Mouse (Mus musculus) monocyte, adult 2 months (primary cell): ENCODE measurements around the gene Hist1h2ab.
"Not testable (repeated sequence)": the region's sequence is repeated elsewhere in the genome, so short reads cannot be mapped to it uniquely, and the experiment has no call there.

ENCODE experiments used
- DNase-seq, 2 experiments: peaks; one replicate each; pipeline ENCODE4 v3.0.0; 2022; ENCODE audit warnings: low spot score in 2 of 2, low read depth in 1 of 2

Hist1h2ab gene

DNA sequence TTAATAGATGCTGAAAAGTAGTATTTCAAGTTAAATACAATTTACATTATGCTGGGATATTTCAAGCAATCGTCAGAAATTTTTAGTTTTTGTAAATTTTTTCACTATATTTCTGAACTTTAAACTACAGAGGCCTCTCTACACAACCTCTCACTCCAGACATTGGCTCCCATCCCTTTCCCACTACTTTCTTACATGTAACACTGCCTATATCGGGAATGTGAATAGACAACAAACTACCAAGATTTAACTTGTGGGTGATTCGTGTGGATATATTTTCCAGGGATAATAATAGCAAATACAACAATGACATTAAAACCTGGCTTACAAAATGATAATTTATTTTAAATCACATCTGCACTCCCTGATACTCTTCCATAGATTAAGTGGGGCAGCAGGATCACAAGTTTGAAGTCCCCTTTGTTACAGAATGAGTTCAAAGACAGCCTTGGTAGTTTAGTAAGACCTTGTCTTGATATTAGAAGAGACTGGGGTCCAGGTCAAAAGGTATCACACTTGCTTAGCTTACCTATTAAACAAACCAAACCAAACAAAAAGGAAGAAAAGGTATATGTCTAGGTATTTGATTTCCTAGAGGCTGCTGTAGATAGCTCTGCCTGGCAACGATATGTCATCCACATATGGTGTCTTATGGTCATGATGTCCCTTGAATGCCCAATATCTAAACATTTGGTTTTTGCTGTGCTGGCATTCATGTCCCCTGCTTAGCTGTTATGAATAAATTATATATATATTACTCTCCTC lies 2.6 kb downstream of the Hist1h2ab start:
- DNase-seq, result no peak

DNA sequence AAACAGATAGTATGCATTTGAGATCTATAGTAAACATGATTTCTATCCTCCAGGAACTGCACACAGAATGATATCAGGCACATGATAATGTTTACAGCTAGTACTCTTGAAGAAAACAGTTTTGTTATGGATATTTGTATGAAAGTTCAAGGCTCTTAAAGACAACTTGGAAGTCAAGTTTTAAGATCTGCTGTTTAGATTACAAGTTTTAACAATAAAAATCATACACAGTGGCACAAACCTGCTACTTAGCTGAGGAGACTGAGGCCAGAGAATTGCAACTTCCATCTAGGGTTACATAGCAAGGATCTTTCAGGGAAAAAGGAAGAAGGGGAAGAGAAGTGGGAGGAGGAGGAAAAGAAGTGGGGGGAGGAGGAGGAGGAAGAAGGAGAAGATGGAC lies 4.1 kb downstream of the Hist1h2ab start:
- no peak for DNase-seq

DNA sequence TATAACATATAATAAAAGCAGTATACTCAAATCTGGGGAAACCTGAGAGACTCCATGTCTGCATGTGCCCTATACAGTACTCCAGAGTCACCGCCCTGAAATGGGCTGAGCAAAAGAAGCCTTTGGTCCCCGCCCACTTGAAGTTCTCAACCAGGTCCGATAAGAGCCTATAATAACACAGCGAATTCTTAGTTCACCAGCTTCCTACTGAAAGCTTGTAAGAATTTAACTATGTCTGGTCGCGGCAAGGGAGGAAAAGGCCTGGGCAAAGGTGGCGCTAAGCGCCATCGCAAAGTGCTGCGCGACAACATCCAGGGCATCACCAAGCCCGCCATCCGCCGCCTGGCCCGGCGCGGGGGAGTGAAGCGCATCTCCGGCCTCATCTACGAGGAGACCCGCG lies 5.9 kb downstream of the Hist1h2ab start, which contains the start of gene Hist1h4b:
Gene Hist1h4b (plus strand): TSS at position 224 of the 400 bp plus-strand sequence.
- DNase-seq, result peak; percentile 72 to 77

DNA sequence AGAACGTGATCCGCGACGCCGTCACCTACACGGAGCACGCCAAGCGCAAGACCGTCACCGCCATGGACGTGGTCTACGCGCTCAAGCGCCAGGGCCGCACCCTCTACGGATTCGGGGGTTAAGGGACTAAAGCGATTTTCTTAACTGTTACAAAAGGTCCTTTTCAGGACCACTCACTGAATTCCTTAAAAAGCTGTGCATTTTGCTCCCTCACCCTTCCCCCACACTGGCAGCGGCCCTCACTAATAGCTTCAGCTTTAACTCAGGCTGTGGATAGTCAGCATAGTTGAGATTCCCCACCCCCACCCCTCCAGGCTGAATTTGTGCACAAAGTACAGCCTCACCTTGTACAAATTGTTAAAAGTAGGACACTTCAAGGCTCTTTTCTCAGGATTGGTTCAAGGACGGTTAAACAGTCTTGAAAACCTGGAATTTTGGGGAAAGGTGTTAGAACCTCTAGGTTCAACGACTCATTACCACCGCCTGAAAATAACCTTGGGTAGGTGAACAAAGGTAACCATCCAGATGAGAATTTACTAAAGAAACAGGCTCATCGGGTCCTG lies 6.4 kb downstream of the Hist1h2ab start:
- DNase-seq, result no peak

DNA sequence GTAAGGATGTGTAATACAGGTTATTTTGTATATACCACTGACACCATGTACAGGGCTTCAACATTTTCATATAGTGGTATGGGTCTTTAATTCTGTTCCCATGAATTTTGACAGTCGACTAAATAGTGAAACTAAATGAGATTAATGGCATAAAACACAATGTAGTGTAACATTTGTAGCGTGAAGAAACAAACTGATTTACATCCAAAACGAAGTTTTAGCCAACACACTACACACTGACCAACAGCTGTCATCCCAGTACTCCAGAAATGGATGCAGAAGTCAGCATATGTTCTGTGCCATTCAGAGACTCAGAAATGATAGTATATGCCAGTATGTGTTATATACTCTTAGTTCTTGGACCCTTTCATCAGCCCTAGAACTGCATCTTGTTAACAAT lies 7.0 kb downstream of the Hist1h2ab start:
- no peak for DNase-seq

DNA sequence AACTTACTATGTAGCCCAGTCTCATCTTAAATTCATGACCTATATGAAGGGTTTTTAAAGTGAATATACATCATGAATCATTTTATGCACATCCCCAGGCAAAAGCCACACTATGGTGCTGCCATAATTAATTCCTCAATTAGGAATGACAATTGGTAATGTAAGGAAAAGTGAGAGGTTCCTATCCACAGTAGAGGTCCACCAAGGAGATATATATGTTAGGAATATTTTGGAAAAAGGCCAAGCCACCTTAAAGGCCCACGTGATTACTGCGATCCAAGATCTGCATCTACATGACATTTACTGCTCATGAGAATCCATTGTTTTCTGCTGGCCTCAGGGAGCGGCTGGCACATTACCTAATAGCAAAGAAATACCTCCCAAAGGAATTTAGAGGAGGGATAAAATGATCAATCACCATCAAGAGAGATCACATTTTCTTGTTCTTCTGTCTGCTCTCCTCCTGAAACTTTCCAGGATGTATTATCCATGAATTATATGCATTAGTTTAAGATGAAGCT lies 8.4 kb downstream of the Hist1h2ab start:
- DNase-seq, result no peak

DNA sequence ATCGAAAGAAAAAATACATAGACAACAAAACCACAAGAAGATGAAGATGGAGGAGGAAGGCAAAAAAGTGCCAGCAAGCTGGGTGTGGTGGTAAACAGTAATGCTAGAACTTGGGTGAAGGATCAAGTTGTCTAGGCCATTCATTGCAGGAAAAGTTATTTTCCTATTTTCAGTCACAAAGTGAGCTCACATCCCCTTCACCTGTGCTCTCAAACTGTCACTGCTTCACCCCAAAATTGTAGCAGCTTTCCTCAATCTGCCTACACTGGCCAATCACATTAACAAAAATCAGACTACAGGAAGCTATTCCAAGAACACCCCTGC lies 9.0 kb downstream of the Hist1h2ab start:
- DNase-seq, result no peak

DNA sequence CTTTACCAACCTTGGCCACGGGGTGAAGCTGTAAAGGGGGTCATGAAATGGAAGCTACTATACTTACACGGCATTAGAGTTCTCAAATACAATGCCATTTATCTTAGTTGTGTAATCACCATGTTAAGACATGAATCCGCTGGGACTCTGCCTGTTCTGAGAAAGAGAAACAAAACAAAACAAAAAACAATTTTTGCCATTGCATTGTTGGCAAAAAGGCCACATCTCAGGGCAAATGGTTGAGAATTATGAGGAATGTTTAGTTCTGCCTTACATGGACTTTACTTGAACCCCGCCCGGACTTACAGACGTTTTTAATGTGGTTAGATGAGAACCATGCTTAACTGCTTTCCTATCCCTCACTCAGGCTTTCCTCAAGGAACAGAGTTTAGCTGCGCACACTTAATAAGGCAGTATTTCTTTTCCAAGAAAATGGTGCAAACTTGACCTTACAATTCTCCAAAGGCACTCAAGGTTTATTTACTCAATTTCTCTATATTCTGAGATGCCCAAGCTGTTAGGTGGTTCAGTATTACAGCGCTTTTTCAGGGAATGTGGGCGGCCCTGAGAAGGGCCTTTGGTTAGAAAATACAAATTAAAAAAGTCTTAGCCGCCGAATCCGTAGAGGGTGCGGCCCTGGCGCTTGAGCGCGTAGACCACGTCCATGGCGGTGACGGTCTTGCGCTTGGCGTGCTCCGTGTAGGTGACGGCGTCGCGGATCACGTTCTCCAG lies 9.5 kb downstream of the Hist1h2ab start:
- DNase-seq, result no peak

DNA sequence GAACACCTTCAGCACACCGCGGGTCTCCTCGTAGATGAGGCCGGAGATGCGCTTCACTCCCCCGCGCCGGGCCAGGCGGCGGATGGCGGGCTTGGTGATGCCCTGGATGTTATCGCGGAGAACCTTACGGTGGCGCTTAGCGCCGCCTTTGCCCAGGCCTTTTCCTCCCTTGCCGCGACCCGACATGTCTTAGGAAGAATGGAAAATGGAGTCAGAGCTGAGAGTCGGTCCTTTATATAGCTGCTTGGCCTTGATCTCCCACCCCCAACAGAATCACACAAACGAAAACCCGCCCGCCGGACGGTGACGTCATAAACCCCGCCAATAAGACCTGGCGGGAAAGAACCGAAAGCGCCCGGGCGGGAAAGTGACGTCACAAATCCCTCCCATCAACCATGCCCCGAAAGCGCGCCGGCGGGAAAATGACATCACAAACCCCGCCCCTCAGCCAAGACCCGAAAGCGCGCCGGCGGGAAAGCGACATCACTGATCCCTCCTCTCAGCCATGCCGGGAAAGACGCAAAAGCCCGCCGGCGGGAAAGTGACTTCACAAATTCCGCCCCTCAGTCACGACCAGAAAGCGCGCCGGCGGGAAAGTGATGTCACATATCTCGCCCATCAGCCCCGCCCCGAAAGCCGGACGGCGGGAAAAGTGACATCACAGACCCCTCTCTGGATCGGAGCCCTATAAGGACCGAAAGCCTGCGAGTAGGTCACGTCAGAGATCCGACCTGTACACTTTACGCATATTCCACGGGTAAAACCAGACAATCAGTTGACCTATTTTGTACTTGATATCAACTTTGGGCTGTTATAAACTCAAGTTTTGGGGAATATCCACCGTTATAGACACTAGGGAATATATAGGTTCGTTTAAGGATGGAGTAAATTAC lies 10.3 kb downstream of the Hist1h2ab start, which contains the start of gene Hist1h4a:
Gene Hist1h4a (minus strand): TSS at position 259 of the 893 bp plus-strand sequence.
- DNase-seq, result peak; percentile 98 to 99

DNA sequence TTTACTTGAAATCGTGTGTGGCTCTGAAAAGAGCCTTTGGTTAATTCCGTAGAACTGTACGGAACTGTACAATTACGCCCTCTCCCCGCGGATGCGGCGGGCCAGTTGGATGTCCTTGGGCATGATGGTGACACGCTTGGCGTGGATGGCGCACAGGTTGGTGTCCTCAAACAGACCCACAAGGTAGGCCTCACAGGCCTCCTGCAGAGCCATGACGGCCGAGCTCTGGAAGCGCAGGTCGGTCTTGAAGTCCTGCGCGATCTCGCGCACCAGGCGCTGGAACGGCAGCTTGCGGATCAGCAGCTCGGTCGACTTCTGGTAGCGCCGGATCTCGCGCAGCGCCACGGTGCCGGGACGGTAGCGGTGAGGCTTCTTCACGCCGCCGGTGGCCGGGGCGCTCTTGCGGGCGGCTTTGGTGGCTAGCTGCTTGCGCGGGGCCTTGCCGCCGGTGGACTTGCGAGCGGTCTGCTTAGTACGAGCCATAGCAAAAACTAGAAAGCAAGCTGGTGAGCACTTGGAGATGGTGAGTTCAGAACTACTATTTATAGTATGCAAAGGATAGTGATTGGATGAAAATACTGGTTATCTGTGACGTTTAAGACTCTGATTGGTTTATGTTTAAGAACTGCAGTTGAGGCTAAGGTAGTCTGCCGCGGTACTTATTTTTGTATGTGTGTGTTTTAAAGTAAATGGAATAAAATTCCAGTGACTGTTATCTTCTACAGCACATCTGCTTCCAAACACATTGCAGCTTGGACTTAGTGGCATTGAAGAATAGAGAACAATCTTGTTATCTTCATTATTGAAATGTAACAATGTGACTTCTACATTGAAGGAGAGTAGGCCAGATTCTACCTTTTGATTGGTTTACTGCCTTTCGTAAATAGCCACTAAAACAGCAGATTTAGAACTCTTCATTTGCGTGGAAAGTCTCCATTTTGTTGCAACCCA lies 11.2 kb downstream of the Hist1h2ab start, which contains the start of gene Hist1h3a:
Gene Hist1h3a (minus strand): TSS at position 516 of the 951 bp plus-strand sequence.
- DNase-seq, result peak; percentile 57 to 59

DNA sequence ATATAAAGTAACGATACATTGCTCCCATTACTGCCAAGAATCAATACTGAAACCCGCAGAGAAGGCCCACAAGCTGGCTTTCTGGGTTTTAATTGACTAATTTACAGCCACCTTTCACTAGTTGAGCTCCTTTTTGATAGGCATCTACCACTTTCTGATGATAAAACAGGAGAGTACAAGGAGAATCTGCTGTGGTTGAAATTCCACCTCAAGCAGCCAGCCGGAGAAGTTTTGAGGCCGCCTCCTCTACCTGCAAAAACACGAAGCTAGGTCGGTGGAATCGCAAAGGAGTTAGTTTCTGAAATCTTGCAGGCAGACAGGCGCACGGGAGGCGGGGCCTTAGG lies 12.3 kb downstream of the Hist1h2ab start:
- DNase-seq, result no peak

DNA sequence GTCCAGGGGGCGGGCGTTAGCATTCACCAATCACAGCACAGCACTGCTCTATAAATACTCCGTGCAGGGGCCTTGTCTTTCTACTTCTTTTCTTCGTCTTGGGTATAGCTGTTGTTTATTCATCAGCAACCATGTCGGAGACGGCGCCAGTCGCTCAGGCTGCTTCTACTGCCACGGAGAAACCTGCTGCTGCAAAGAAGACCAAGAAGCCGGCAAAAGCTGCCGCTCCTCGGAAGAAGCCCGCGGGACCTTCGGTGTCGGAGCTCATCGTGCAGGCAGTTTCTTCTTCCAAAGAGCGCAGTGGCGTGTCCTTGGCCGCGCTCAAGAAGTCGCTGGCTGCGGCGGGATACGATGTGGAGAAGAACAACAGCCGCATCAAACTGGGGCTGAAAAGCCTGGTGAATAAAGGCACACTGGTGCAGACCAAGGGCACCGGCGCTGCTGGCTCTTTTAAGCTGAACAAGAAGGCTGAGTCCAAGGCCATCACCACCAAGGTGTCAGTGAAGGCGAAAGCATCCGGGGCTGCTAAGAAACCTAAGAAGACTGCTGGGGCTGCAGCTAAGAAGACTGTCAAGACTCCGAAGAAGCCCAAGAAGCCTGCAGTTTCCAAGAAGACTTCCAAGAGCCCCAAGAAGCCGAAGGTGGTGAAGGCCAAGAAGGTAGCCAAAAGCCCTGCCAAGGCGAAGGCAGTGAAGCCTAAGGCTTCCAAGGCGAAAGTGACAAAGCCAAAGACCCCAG lies 12.8 kb downstream of the Hist1h2ab start, which contains the start of gene Hist1h1a:
Gene Hist1h1a (plus strand): TSS at position 81 of the 738 bp plus-strand sequence.
- peak; percentile 55 to 68 for DNase-seq

DNA sequence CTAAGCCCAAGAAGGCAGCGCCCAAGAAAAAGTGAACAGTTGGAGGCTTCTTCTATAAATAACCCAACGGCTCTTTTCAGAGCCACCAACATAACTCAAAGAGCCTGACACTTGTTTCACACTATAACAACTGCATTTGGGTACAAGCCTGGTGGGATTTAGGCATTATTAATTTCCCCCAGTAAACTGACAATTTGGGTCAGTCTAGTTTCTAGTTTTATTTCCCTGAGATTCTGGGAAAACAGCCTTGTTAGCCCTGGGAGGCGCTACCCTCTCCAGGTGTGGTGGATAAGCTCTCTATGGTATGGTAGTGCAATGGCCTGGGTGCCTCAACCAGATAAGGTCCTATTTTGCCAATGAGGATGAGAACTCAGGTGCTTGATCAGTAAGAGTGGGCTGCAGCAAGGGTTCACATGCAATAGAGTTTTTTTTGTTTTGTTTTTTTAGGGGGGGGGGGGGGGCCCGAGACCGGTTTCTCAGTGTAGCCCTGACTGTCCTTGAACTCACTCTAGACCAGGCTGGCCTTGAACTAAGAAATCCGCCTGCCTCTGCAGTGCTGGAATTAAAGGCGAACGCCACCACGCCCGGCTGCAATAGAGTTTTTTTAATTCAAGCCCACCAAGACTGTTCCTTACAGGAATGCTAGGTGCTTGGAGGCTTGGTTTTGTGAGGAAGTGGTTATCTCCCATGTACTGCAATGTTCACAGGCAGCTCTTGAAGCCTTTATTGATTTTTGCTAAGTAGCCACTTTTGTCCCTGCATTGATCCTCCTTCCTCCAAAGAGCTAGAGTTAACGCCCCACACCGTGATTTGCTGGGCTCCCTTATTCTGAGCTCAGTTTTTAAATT lies 13.6 kb downstream of the Hist1h2ab start:
- DNase-seq, result no peak

DNA sequence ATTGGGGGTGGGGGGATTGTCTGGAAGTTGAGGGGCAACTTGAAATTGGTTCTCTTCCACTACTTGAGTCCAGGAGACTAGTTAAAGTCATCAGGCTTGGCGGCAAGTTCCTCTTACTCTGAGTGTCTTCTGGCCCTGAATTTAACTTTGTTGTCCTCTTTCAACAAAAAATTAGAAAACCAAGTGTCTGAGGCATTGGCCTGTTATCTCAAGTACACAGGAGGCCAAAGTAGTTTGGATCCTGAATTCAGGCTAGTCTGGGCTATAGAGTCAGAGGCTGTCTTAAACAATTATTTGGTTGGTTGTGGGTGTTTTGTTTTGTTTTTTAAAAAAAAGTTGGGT lies 14.2 kb downstream of the Hist1h2ab start:
- no peak for DNase-seq

DNA sequence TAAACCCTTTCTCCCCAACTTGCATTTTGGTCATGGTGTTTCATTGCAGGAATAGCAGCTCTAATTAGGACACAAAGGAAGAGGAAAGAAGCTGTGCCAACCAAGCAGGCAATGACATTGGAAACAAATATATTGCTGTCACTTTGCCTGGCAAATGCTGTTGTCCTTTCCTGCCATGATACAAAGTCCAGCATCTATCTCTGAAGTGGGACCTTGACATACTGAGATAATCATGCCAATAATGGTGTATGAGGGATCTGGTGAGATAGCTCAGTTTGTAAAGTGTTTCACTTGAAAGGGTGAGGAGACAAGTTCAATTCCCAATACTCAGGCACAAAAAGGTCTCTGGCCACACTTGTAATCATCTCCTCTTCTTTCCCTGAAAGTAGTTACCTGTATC lies 15.8 kb downstream of the Hist1h2ab start:
- no peak for DNase-seq

DNA sequence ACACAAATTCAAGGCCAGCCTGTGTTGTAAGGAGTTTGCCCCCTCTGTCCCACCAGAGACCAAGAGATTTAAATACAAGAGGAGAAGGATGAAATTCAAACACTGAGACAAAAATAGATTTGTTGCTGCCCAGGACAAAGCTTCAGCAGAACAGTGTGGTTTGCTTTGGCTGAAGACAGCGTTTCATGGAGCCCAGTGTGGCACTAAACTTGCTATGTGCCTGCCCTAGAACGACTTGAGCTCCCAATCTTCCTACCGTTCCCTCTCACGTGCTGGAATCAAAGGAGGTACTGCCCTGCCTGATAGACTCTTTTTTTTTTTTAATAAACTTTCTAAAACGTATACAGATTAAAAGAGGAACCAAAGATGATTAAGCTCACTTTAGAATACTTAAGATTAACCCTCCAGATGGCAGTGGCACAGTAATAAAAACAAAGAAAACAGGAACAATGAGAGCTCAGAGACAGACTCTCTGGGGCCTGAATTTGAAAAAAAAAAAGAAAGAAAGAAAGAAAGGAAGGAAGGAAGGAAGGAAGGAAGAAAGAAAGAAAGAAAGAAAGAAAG lies 18.0 kb downstream of the Hist1h2ab start:
- no peak for DNase-seq

DNA sequence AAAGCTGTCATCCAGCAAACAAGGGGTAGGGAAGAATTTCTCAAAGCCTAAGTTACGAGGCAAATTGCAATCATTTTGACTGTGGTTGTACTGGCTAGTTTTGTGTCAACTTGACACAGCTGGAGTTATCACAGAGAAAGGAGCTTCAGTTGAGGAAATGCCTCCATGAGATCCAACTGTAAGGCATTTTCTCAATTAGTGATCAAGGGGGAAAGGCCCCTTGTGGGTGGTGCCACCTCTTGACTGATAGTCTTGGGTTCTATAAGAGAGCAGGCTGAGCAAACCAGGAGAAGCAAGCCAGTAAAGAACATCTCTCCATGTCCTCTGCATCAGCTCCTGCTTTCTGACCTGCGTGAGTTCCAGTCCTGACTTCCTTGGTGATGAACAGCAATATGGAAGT lies 18.7 kb downstream of the Hist1h2ab start, which contains the start of gene Trim38:
Gene Trim38 (plus strand): TSS at position 301 of the 400 bp plus-strand sequence.
- not testable (repeated sequence) for DNase-seq
